Mouse (Mus musculus) spleen, postnatal 14 days (tissue): Measurements from ENCODE around the gene Rnf145.

Source experiments
- DNase-seq, 2 experiments: peaks; one replicate each; pipeline ENCODE4 v3.0.0; 2021 to 2022; ENCODE audit warnings: low spot score in 2 of 2

Rnf145 gene

DNA sequence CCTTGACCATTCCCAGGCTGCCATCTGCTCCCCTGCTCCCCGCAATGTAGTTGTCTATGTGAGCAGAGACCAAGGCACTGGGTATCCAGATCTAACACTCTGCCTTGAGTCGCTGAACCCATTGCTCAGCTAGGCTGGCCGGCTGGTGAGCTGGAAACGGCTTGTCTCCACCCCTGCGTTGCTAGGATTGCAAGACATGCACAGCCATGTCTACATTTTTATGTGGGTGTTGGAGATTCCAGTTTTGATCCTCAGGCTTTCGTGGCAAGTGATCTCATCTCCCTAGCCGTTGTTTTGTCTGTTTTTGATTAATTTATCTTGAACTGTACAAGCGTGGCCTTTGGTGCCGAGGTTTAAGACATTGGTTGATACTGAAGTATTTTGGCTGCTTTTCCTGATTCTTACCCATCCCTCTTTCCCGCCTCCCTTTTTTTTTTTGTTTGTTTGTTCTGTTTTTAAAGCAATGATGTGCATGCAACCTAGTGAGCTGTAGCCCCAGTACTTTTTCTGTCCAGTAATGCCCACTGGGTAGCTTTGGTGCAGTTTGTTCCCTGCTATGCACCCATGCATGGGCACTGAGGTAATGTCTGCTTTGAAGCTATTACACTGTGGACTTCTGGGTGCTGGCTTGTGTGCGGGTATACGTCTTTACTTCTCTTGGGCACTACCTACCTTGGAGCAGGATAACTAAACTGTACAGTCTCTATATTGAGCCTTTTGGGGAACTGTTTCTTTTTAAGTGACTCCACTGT is 16.4 kb downstream of the Rnf145 start:
- no peak for DNase-seq

DNA sequence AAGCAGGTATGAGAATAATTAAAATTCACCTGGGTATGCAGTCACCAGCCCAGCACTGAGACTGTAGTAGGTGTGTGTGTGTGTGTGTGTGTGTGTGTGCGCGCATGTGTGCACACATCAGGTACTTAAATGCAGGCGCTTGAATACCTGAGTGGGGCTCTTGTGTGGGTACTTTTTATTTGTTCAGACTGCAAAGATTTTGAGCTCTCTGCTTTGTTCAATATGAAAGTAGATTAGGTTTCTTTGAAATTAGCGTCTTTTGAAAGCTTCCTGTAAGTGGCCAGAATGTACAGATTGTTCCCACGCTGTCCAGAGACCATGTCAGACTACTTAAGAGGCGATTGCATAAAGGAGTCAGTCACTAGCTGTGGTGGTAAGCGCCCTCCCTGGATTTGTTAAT is 18.6 kb downstream of the Rnf145 start:
- DNase-seq: no peak

DNA sequence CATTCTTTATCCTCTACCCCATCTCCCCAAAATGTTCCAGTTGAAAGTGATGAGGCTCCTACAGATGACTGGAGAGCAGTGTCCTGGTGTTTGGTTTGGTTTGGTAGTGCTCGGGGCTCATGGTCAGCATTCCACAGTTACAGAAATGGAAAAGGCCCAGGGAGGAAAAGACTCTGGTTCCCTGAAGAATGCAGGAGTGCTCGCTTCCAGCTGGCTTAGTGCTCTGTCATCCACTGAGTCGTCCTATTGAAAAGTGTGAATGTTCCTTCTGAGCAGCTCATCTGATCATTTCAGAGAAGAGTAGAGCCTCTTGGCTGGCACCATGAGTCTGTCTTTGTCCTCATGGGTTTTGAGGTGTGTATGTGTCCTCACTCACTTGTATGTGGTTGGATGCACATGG is 19.3 kb downstream of the Rnf145 start:
- DNase-seq: no peak

DNA sequence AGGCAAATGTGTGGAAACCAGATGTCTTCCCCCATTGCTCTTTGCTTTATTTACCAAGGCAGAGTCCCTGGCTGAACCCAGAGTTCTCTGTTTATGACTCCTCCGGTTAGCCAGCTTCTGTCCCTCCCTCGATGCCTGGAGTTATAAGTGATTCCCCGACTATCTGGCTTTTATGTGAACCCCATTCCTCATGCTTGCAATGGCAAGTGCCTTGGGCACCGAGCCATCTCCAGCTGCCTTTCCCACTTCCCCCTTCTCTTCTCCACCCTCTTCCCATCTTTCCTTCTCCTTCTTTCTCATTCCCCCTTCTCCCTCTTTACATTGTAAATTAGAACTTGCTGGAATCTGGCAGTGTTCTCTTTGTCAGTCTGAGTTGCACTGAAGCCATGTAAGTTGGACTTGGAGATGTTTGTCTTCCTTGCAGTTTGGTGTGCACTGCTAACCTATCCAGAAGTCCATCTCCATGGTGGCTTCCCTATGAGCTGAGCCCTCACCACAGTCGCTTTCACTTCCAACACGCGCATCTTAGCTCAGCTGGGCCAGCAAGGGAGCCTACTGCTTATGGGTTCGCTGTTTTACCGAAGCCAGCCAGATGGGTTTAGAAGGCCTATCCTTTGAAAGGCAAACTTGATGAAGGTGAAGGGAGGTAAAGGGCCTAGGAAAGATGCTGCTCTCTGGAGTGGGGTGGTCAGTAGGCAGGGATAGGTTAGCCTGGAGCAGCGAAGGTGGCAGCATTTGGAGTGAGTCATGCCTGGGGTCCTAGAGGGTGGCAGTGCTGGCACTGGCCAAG is 19.9 kb downstream of the Rnf145 start:
- no peak for DNase-seq

DNA sequence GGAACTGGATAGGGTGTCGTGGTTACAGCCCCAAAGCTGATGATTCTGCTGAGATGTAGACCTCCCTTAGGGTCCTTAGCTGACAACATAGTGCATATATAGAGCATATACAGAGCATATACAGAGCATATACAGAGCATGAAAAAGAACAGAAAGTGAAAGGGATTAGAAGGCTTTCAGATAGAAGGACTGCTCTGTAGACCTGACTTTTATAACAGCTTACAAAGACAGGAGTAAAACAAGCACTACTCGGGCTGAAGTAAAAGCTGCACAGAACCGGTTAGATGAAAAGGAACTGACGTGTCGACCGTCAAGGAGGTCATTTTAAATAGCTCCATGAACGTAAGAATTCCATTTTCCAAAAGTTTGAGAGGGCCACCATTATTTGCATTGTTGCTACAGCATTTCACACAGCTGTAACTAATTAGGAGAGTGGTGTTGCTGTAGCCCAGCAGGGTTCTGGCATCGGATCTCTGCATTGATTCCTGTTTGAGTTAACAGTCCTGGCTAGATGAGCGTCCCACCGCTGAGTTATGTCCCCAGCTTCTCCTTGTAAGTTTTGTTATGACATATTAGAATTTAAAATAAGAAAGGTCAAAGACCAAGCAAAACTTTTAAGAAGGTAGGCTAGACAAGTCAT is 20.6 kb downstream of the Rnf145 start:
- no peak for DNase-seq

DNA sequence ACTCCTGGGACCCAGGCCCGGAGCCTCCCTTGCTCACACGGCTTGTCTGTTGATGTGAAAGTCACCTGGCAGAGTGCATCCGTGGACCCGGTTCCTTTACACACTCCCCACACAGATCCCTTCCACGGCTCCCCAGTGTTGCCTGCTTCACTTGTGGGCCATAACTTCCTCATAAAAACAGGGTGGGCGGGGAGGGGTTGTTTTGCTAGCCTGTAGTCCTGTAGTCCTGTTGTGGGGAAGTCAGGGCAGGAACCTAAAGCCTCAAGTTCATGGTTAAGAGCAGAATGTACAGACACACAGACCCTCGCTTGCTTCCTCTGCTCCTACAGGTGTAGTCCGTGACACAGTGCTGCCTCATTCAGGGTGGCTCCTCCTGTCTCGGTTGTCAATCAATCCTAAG is 21.5 kb downstream of the Rnf145 start:
- DNase-seq: no peak

DNA sequence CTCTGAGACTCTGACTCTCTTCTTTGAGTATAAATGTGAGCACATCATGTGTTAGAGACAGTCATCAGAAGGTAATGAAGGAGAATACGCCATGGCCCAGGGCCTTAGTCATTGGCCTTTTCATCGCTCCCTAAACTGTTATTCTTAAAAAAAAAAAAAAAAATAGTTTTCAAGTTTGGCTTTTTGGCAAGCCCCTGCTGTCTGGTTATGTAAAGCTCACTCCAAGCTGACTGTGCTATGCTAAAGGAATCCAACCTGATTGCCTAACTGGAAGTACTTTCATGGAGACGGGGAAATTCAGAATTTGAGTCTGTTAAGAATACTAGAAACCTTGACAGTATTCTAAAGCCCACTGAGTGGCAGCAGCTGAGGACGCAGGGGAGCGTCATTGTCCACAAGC is 22.5 kb downstream of the Rnf145 start:
- DNase-seq: no peak

DNA sequence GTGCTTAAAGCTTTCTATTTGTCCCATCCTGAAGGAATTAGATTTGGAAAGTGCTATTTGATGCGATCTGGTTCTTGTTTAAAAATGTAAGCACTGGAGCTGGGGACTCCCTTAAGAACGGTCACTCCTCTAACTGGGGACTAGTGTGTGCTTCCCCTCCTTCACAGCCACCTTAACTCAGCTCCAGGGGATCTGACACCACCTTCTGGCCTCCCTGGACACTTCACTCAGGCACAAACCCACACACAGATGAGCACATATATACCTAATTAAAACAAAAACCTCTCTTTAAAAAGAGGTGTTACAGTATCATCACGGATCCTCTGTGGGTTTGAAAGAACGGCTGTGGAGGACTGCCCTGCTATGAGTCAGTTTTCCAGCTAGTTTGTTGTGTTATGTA is 23.0 kb downstream of the Rnf145 start:
- DNase-seq: no peak

DNA sequence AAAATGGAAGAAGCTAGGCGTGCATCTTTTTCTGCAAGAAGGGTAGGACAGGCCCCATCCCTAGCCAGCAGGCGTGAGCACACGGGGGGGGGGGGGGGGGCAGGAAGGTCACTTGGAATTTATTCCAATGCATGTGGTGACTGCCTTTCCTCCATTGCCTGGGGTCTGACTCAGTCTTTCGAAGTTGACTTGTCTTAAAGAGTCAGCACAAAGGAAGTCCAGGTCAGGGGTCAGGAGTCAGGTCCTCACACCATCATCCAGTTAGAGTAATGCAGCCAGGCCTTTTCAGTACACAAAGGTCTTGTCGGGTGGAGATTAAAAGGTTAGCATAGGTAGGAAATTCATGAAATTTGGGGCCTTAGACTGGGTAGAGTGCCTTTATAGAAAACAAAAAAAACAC is 24.8 kb downstream of the Rnf145 start:
- DNase-seq: no peak

DNA sequence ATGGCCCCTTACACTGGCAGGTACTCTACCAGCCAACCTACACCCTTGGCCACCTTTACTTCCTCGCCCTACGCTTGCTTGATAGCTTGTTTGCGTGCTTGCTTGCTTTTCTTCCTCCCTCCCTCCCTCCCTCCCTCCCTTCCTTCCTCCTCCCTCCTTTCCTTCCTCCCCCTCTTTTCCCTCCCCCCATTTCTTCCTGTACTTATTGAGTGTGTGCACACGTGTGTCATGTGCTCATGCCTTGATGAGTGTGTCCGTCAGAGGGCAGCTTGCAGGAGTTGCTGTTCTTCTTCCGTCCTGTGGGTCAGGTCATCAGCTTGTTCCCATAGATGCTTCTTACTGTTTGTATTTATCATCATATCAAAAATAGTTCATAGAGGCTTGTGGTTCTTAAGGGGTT is 25.2 kb downstream of the Rnf145 start:
- DNase-seq: no peak

DNA sequence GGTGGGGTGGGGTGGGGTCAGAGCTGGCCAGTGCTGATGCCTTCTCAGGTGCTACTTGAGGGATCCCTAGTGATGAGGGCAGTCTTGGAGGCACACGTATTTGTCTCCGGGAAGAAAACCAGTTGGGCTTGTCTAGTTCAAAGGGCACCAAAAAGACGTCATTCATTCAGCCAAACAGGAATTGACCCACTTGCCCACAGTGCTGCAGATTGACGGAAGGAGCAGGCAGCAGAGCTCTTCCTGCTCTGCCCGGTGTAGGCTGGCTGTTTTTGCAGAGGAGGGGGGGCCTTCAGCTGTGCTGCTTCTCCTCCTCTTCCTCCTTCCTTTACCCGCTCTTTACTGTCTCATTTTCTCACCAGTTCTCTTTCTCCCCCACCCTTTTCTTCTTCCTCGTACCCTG is 26.4 kb downstream of the Rnf145 start:
- DNase-seq: no peak

DNA sequence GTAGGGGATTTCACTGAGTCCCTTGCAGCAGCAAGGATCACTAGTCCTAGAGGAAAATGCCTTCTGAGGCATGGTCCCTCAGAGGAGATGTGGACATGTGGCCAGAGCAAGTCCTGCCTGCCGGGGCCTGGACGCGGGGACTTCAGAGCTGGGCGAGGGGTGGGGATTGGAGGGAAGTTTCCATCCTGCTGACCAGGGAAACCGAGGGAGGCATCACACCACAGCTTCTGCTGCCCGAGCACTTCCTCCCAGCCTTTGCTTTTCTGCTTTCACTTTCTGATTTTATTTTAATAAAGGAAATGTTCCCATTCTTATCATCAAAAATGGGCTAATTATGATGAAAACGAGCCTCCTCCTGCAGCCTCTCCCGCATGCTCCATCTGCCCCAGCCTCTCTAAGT is 27.5 kb downstream of the Rnf145 start:
- DNase-seq: no peak

DNA sequence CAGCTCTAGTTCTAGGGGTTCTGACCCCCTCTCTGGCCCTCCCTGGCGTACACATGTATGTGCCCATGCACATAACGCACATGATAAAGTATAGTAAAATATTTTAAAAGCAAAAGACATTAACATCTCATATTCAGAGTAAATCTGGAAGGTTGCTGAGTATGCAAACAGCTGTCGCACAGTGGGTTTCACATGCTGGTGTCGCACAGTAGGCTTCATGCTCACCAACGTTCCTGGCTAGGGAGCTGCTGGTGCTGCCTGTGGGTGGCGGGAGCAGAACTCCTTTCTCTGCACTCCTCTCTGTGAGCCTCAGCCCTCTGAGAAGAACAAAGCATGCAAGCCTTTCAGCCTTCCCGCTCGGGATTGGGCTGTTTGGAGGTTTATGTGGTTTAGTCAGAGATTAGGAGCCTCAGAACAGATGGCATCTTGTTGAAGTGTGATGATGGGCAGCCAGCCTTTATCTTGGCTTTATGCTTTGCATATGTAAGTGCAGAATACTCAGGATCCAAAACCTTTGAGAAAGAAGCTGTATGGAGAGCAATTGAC is 29.0 kb downstream of the Rnf145 start:
- DNase-seq: no peak

DNA sequence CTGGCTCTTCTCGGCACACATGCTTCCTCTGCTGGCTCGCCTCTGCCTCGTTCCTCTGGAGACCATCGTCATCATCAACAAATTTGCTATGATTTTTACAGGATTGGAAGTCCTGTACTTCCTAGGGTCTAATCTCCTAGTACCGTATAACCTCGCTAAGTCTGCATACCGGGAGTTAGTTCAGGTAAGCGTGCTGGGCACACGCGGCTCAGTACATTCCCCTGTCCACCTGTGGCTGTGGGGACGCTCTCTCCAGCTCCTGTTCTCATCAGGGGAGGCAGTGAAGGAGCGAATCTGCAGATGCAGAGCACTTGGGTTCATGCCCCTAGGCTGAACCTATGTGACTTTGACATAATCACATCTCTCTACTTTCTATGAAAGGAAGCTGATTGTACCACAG is 30.1 kb downstream of the Rnf145 start:
- DNase-seq: no peak

DNA sequence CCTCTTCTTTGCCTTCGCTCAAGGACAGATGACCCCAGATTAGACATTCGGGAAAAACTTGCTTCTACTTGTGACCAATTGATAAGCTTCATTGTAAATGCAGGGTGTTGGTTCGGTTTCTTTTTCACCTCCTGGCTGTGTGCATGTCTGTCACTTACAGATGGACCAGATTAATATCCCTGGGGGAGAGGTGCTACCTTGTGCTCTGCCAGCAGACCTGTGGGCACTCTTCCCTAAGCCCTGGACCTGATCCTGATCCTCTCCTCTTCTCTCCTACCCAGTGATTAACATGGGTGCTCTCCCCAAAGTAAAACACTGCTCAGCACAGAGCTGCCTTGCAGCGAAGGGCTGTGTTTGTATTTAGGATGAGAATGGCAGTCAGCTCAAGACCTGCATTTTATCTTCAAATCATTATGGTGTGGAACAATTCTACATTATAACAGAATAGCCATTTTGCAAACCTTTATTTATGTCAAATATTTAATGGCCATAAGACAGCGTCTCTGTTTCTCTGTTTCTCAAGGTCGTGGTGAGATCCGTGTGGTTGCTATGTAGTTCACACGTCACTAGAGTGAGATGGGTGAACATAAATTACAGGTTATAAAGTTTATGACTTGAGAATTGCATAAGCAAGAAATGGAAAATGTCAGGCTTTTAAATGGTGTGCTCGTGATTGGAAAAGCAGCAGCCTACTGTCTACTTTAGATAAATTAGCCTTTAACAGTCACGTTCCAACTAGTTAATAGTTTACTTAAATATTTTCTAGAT is 30.9 kb downstream of the Rnf145 start:
- no peak for DNase-seq

DNA sequence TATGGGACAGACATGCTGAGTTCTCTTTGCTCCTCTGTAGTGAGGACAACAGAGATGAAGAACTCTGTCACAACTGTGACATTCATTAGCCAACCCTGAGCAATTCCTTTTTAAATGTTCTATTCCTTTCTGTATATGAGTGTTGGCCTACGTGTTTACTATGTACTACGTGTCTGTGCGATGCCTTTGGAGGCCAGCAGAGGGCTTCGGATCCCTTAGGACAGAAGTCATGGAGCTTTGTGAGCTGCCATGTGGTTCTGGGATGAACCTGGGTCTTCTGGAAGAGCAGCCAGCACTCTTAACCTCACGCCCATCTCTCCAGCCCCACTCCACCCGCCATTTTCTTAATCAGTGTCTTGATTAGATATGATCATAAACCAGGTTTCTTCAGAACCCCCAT is 32.2 kb downstream of the Rnf145 start:
- DNase-seq: no peak

DNA sequence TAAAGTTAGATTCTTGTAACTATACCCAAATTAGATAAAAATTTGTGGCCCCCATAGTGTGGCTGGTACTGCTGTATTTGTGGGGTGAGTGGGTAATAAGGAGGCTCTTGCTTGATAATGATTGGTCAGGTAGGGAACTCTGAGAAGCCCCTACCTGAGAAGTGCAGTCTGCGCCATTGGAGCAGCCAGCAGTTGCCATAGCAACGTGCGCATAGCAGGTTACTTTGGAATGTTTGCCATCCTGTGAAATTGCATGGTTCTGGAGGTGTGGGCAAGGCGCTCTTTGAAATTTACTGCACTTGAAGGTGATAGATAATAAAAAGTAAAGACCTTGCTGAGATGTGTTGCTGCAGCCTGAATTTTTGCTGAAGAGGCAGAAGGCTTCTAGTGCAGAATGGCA is 35.6 kb downstream of the Rnf145 start:
- DNase-seq: no peak

DNA sequence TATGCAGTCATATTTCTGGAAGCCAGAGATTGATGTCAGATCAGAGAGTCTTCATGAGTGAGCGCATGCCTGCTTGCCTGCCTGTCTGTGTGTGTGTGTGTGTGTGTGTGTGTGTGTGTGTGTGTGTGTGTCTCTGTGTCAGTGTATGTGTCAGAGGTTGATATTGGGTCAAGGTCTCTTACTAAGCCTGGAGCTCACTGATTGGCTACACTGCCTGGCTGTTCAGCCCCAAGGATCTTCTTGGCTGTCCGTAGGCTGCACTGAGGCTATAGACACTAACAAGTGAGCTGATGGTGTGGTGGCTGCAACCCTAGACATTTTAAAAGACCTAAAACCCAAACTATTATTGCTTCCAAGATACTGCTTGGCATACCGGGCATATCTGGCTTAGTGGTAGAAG is 39.8 kb downstream of the Rnf145 start:
- DNase-seq: no peak

DNA sequence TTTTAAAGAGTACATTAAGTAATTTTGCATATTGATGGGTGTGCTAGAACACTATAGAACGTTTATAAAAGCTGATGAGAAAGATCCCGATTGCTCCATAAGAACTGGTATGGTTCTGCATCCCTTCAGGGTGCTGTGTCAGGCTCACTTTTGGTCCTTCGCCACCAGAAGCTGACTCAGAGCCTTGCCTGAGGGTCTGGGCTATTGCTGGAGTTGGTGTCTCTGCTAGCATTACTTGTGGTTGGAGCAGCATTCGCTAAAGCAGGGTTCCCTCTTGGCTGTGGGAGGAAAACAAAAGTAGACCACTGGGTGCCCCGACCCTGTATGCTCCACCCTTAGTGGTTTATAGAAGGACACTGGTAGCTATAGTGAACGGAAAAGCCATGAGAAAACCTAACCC is 40.7 kb downstream of the Rnf145 start:
- no peak for DNase-seq

DNA sequence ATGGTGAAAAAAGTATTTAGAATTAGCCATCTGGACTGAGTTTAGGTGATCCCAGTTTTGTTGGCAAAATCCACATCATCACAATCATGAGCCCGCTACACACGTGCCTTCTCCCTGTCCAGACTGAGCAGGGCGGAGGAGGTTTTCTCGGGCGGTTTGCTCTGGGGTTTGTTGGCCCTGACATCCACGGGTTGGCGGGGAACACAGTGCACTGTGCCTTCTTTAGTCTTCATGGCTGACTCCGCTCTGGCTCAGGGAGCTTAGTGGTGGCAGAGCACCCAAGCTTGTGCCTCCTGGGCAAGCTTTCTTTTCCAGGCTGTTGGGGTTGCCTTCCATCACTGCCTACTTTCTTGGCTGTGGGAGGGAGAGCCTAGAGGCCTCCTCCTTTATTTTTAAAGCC is 41.6 kb downstream of the Rnf145 start:
- DNase-seq: no peak

DNA sequence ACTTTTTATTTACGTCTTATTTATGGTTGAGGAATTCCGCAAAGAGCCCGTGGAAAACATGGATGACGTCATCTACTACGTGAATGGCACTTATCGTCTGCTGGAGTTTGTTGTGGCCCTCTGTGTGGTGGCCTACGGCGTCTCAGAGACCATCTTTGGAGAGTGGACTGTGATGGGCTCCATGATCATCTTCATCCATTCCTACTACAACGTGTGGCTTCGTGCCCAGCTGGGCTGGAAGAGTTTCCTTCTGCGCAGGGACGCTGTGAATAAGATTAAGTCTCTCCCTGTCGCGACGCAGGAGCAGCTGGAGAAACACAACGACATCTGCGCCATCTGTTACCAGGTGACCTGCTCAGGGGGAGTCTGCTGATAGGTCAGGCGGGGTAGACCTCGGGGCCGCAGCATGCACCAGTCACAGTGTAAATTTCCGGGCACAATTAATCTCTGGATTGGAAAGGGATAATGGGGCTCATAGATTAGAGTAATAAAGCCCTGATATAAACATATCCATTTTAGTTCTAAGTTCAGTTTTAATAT is 42.8 kb downstream of the Rnf145 start:
- no peak for DNase-seq
